Mouse (Mus musculus): ENCODE data around the gene 2610044O15Rik8. TPM values are rescaled to one million over a fixed set of nuclear protein-coding genes. Genes with fewer than 3 reads are reported as not detected.
A peak's percentile ranks its signal among the peaks of the same experiment; 100 is the strongest.
"Not testable (repeated sequence)": the region's sequence is repeated elsewhere in the genome, so short reads cannot be mapped to it uniquely, and the experiment has no call there.

Gene 2610044O15Rik8
- 10 to 100 TPM; 21.6 to 22.0 TPM for total RNA-seq (2021)
- long read RNA-seq, experiment 1, transcript 2610044O15Rik8-202 (4 exons, 2,337 nt): major isoform, 9 of 34 reads
- long read RNA-seq, experiment 1, partial matches to known transcripts: 1 of 34 reads
- long read RNA-seq, experiment 1, other reads (novel, unspliced or antisense): 17 of 34 reads
- long read RNA-seq, experiment 2, transcript 2610044O15Rik8-202 (4 exons, 2,337 nt): major isoform, 14 of 32 reads
- long read RNA-seq, experiment 2, partial matches to known transcripts: 0 of 32 reads
- long read RNA-seq, experiment 2, other reads (novel, unspliced or antisense): 14 of 32 reads

DNA sequence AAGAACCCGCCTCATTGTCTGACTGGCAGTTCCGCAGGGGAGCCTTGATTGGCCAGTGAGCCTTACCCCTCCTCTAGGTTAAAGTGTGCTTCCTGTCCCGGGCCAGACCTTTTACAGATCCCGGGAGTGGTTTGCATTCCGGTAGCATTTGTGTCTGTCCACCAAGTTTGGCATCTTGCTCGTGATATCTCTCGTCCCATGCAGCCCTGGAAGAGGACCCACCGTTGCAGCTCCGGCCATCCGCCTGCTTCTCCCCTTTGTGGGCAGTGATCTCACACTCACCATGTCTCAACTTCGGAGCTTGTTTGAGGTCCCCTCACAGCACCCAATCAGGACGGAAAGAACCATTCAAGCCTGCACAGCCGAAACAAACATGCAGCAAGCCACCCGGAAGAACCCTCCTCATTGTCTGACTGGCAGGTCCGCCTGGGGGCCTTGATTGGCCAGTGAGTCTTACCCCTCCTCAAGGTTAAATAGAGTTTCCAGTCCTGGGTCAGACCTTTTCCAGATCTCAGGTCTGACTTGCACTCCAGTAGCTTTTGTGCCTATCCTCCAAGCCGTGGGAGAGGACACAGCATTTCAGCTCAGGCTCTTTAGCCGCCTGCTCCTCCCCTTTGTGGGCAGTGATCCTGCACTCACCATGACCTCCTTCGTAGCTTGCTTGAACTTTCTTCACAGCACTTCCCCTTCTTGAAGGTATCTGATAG is at the start of gene 2610044O15Rik8:
TSS of gene 2610044O15Rik8 (minus strand) at position 380 of the 707 bp plus-strand sequence.
- intact Hi-C loops (cut with DNase I): no loop called here
- peak; percentile 86 to 91 for DNase-seq (ENCODE audit: low spot score in 2 of 2)

DNA sequence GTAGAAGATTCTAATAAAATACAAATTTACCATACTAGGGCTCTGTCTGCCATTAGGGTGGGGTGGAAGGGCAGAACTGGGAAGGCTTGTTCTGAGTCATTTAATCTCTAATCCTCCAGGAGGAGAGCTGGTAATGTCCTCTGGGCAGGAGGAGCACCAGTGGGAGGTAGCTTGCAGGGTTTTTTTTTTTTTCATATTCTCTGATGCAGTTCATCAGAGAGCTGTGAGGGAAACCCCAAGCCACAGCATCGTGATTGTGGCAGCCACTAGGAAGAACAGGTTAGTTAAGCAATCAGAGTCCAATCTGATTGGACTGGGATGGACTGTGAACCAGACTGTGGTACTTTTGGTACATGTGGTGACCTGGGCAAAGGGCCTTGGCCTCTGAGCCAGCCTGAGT is 31.7 kb upstream of the 2610044O15Rik8 start:
- intact Hi-C loops (cut with DNase I): no loop called here
- no peak for DNase-seq (ENCODE audit: low spot score in 2 of 2)

DNA sequence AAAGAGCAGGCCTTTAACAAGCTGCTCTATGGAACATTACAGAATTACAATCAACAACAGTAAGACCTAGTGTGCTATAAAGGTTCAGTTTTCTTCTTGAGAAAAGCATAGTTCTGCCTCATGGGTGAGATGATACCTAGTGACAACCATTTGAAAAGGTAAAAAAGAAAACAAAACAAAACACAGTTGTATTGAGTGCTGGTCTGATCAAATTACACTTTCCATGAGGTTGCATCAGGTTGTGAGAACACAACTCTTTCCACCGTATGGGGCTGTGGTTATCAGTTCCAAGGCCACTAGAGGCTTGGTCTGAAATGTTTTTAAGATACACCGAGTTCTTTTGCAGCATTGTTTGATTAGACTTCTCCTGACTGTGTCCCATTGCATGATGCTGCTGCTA is 30.1 kb upstream of the 2610044O15Rik8 start:
- intact Hi-C loops (cut with DNase I): no loop called here
- no peak for DNase-seq (ENCODE audit: low spot score in 2 of 2)

- peak; percentile 84 for DNase-seq (ENCODE audit: low spot score in 2 of 2)
- intact Hi-C loops (cut with DNase I): not testable (repeated sequence)
These were observed 29.2 kb upstream of the 2610044O15Rik8 start for GRCm38 (mm10) chr8:129263211-129263927.

DNA sequence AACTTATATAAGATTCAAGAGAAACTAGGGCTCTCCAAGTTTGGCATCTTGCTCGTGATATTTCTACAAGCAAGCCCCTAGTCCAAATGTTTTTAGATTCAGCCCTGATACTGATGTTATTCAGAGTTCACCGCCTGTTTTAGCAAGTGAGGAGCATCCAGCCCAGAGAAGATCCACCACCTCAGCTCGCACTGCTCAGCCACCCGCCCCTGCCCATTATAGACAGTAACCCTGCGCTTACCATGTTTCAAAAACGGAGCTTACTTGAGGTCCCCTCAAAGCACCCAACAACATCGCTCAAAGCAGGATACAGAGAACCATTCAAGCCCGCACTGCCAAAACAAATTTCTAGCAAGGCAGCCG is 561 bp downstream of the 2610044O15Rik8 start:
- intact Hi-C loops (cut with DNase I): no loop called here

More for the DNA sequence above, 561 bp downstream of the 2610044O15Rik8 start:
- no peak for DNase-seq (ENCODE audit: low spot score in 2 of 2)

Other genes with a start within 250 kb of the 2610044O15Rik8 start
- gene Ccdc7a, start 168.9 kb downstream of the 2610044O15Rik8 start, total RNA-seq (2021): not detected
- not detected for gene Ccdc7b, start 167.3 kb downstream of the 2610044O15Rik8 start, total RNA-seq (2021)
- not detected for gene Gm10999, start 102.7 kb downstream of the 2610044O15Rik8 start, total RNA-seq (2021)